Mouse (Mus musculus) erythroblast, embryonic 14.5 days (primary cell): ENCODE measurements around the gene Thsd1. TPM values are rescaled to one million over a fixed set of nuclear protein-coding genes. Genes with fewer than 3 reads are reported as not detected.

Experiments
- H3K27me3 ChIP-seq: 2 replicates; pipeline ENCODE4 v1.6.1; 2012; ENCODE audit warnings: inconsistent platforms; ENCODE audit not compliant: control insufficient read depth
- H3K36me3 ChIP-seq: 2 replicates; pipeline ENCODE4 v1.6.1; 2012; ENCODE audit warnings: mild to moderate bottlenecking, inconsistent platforms; ENCODE audit not compliant: control insufficient read depth
- H3K4me1 ChIP-seq: 2 replicates; pipeline ENCODE4 v1.6.1; 2012; ENCODE audit warnings: inconsistent platforms; ENCODE audit not compliant: control insufficient read depth
- H3K4me3 ChIP-seq: replicated peaks from 2 replicates; pipeline ENCODE3; 2012; ENCODE audit warnings: moderate library complexity, mild to moderate bottlenecking, inconsistent platforms
- H3K9me3 ChIP-seq: 2 replicates; pipeline ENCODE4 v1.6.1; 2012; ENCODE audit warnings: low read length, inconsistent platforms, mixed read lengths; ENCODE audit not compliant: control insufficient read depth
- GATA1 ChIP-seq: IDR thresholded peaks from 2 replicates; pipeline ENCODE4 v1.6.1; 2012; ENCODE audit warnings: low read length, inconsistent platforms, mixed read lengths
- TAL1 ChIP-seq: IDR thresholded peaks from 3 replicates; pipeline ENCODE4 v1.6.1; 2012; ENCODE audit warnings: low read length, inconsistent platforms, mixed read lengths
- polyA plus RNA-seq: library from polyadenylated mRNA; stranded (reverse); fragments of >175 nt; gene quantifications from 2 replicates; pipeline ENCODE4 v1.2.3, GENCODE M21; 2012

The Thsd1 gene
- polyA plus RNA-seq, 1 experiment: not detected

- Histone ChIP-seq H3K4me3 (no peak overlapping the region), H3K9me3 (peaks cover 13% of the 10 kb centered on the region; the same call in 1 of the 2 replicates), H3K36me3 (no peaks in the 10 kb centered on the region), H3K4me1 (no peaks in the 10 kb centered on the region), H3K27me3 (no peaks in the 10 kb centered on the region)
- TF ChIP-seq GATA1 (no peak), TAL1 (no peak)
These were observed 33.1 kb downstream of the Thsd1 start for GRCm38 (mm10) chr8:22260091-22260722.

DNA sequence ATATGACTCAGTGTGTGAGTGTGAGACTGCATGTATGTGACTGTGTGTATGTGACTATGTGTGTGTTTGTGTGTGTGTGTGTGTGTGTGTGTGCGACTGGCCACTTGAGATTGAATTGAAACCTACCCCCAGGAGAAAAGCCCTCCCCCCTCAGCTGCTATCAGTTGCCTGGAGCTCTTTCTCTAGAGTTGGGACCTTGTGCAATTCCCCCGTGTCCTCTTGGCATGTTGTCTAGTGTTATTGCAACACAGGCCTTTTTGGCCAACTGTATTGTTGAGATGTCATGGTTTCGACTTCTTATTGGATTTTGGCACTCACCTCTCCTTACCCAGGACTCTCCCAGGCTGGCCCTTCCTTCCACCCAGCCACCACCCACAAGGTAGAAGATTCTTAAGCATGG lies 35.2 kb downstream of the Thsd1 start:
- peaks cover 16% of the 10 kb centered on the region; the same call in 1 of the 2 replicates for H3K9me3 ChIP-seq
- no peak for TF ChIP-seq GATA1
- no peak for TF ChIP-seq TAL1
- H3K4me3 ChIP-seq: no peak overlapping the region
- H3K4me1 ChIP-seq: no peaks in the 10 kb centered on the region
- H3K36me3 ChIP-seq: no peaks in the 10 kb centered on the region
- no peaks in the 10 kb centered on the region for H3K27me3 ChIP-seq

GRCm38 (mm10) chr8:22264292-22264691 lies 37.2 kb downstream of the Thsd1 start:
- TF ChIP-seq GATA1: no peak
- no peak for TF ChIP-seq TAL1
- Histone ChIP-seq H3K9me3 (peaks cover 13% of the 10 kb centered on the region; the same call in 1 of the 2 replicates), H3K4me3 (no peak overlapping the region), H3K36me3 (no peaks in the 10 kb centered on the region), H3K27me3 (no peaks in the 10 kb centered on the region), H3K4me1 (no peaks in the 10 kb centered on the region)

- Histone ChIP-seq H3K36me3 (no peaks in the 10 kb centered on the region), H3K4me1 (no peaks in the 10 kb centered on the region), H3K4me3 (no peak overlapping the region), H3K27me3 (no peaks in the 10 kb centered on the region), H3K9me3 (peaks cover 13% of the 10 kb centered on the region; the same call in 1 of the 2 replicates)
- TF ChIP-seq TAL1 (no peak), GATA1 (no peak)
These were observed 37.7 kb downstream of the Thsd1 start for GRCm38 (mm10) chr8:22264787-22265186.

DNA sequence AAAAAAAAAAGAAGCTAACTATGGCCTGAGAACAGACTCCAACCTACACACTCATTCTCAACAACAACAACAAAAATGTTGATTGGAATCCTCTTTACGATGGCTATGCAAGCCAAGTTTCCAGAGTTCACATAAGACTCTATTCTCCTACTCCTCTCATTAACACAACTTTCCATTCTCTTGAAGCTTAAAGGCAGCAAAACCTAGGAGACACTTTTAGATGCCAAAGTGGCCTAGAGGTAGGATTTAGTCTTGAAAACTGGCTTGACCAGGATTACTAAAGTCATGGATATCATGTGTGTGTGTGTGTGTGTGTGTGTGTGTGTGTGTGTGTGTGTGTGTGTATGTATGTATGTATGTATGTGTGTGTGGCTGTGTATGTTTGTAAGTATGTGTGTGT lies 38.1 kb downstream of the Thsd1 start:
- H3K36me3 ChIP-seq: no peaks in the 10 kb centered on the region

GRCm38 (mm10) chr8:22266809-22267208 lies 39.7 kb downstream of the Thsd1 start:
- no peak for TF ChIP-seq TAL1
- no peak for TF ChIP-seq GATA1
- Histone ChIP-seq H3K36me3 (no peaks in the 10 kb centered on the region), H3K4me1 (no peaks in the 10 kb centered on the region), H3K4me3 (no peak overlapping the region), H3K9me3 (peaks cover 8% of the 10 kb centered on the region; the same call in 1 of the 2 replicates), H3K27me3 (no peaks in the 10 kb centered on the region)

More for the DNA sequence above, 38.1 kb downstream of the Thsd1 start:
- H3K27me3 ChIP-seq: no peaks in the 10 kb centered on the region
- H3K9me3 ChIP-seq: peaks cover 13% of the 10 kb centered on the region; the same call in 1 of the 2 replicates
- H3K4me1 ChIP-seq: no peaks in the 10 kb centered on the region
- TF ChIP-seq GATA1 (no peak), TAL1 (no peak)
- H3K4me3 ChIP-seq: no peak overlapping the region

GRCm38 (mm10) chr8:22273142-22273541 lies 46.0 kb downstream of the Thsd1 start:
- H3K9me3 ChIP-seq: 0 out of 2 replicates have a peak, but pooled peaks cover 2% of the 10 kb centered on the region
- TF ChIP-seq TAL1 (no peak), GATA1 (no peak)
- no peak overlapping the region for H3K4me3 ChIP-seq
- no peaks in the 10 kb centered on the region for H3K36me3 ChIP-seq
- no peaks in the 10 kb centered on the region for H3K27me3 ChIP-seq
- H3K4me1 ChIP-seq: no peaks in the 10 kb centered on the region

- H3K4me3 ChIP-seq: no peak overlapping the region
- H3K36me3 ChIP-seq: no peaks in the 10 kb centered on the region
- TF ChIP-seq TAL1: no peak
- no peak for TF ChIP-seq GATA1
These were observed 47.5 kb downstream of the Thsd1 start for GRCm38 (mm10) chr8:22274641-22275040.

DNA sequence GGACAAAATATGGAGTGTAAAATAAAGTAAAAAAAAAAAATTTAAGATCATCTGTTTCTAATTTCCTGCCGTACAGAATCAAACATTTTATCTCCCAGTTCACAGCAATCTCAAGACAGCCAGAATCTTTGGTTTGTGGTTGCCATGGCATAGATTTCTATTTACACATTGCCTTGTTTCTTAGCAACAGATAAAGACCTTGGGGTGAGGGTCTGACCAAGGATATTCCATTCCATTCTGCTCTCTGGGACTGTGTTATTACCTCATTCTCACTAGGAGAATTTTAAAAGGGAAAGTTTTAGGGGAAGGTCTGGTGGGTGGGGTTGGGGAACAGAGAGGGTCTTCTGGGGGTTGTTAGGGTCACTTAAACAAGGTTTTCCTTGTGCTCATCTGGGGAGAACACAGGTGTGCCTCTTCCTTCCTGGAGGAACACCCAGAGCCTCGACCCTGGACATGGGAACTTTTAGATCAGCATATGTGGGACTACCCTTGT lies 55.9 kb downstream of the Thsd1 start, which contains the start of gene Tpte:
Tpte (plus strand) TSS at position 443 of the 493 bp plus-strand sequence.
- Histone ChIP-seq H3K4me3 (no peak within 1 kb of the TSS), H3K27me3 (no peaks in the 10 kb centered on the region), H3K36me3 (no peaks in the 10 kb centered on the region), H3K4me1 (no peaks in the 10 kb centered on the region), H3K9me3 (no peaks in the 10 kb centered on the region)
- TF ChIP-seq GATA1 (no peak), TAL1 (no peak)

More at GRCm38 (mm10) chr8:22274641-22275040, 47.5 kb downstream of the Thsd1 start:
- H3K9me3 ChIP-seq: no peaks in the 10 kb centered on the region
- H3K4me1 ChIP-seq: no peaks in the 10 kb centered on the region
- no peaks in the 10 kb centered on the region for H3K27me3 ChIP-seq
